Mouse (Mus musculus): Measurements from ENCODE around the gene Olfr656. TPM values are rescaled to one million over a fixed set of nuclear protein-coding genes. Genes with fewer than 3 reads are reported as not detected.

Gene Olfr656
- 0.17 TPM in 1 of 2 replicates, not detected in the other for polyA plus RNA-seq (2014; fragmentation: Nextera tagmentation; extraction: Ambion mirVana)

- Histone ChIP-seq H3K4me3 (ENCODE audit: low read depth, low read length) (no peak within 1 kb of the TSS), H3K27me3 (replicated peaks; ENCODE audit: control insufficient read depth, insufficient read depth, low read length) (no peaks in the 10 kb centered on the region), H3K9ac (ENCODE audit: low read depth, low read length) (no peak within 1 kb of the TSS), H3K27ac (replicated peaks; ENCODE audit: low read depth, low read length) (no peak within 1 kb of the TSS), H3K36me3 (ENCODE audit: control insufficient read depth, insufficient read depth, low read length) (no peaks in the 10 kb centered on the region), H3K9me3 (ENCODE audit: control insufficient read depth, low read length) (no peaks in the 10 kb centered on the region), H3K4me1 (ENCODE audit: control insufficient read depth, insufficient read depth, low read length) (no peaks in the 10 kb centered on the region), H3K4me2 (ENCODE audit: low read depth, low read length) (no peak within 1 kb of the TSS)
- 76% methylated on average over 4 of the region's 4 CpGs for WGBS
- DNase-seq (ENCODE audit: low spot score) (no peak), ATAC-seq (ENCODE audit: low read depth) (no peak)
Measured at GRCm38 (mm10) chr7:104613655-104614054, at the start of gene Olfr656. TSS of gene Olfr656 (plus strand) at chr7:104613955.

- H3K4me1 ChIP-seq (ENCODE audit: control insufficient read depth, insufficient read depth, low read length), result no peaks in the 10 kb centered on the region
- H3K27me3 ChIP-seq (replicated peaks; ENCODE audit: control insufficient read depth, insufficient read depth, low read length), result no peaks in the 10 kb centered on the region
- H3K9ac ChIP-seq (ENCODE audit: low read depth, low read length), result no peak within 1 kb of the TSS
- no peaks in the 10 kb centered on the region for H3K36me3 ChIP-seq (ENCODE audit: control insufficient read depth, insufficient read depth, low read length)
- H3K4me2 ChIP-seq (ENCODE audit: low read depth, low read length), result no peak within 1 kb of the TSS
- H3K4me3 ChIP-seq (ENCODE audit: low read depth, low read length), result no peak within 1 kb of the TSS
- ATAC-seq (ENCODE audit: low read depth), result no peak
- H3K27ac ChIP-seq (replicated peaks; ENCODE audit: low read depth, low read length), result no peak within 1 kb of the TSS
- WGBS, result 72% methylated on average over 2 of the region's 2 CpGs
- H3K9me3 ChIP-seq (ENCODE audit: control insufficient read depth, low read length), result no peaks in the 10 kb centered on the region
- DNase-seq (ENCODE audit: low spot score), result no peak
Measured at GRCm38 (mm10) chr7:104577014-104577413, 36.7 kb upstream of the Olfr656 start, which contains the start of gene Olfr653. TSS of gene Olfr653 (plus strand) at chr7:104577314.

- H3K4me3 ChIP-seq (ENCODE audit: low read depth, low read length), result no peak overlapping the region
- H3K4me1 ChIP-seq (ENCODE audit: control insufficient read depth, insufficient read depth, low read length), result no peaks in the 10 kb centered on the region
- no peak for DNase-seq (ENCODE audit: low spot score)
- no peaks in the 10 kb centered on the region for H3K9me3 ChIP-seq (ENCODE audit: control insufficient read depth, low read length)
- H3K27me3 ChIP-seq (replicated peaks; ENCODE audit: control insufficient read depth, insufficient read depth, low read length), result no peaks in the 10 kb centered on the region
- no peak for ATAC-seq (ENCODE audit: low read depth)
- no peak overlapping the region for H3K4me2 ChIP-seq (ENCODE audit: low read depth, low read length)
- H3K9ac ChIP-seq (ENCODE audit: low read depth, low read length), result no peak overlapping the region
- 85% methylated on average over 4 of the region's 4 CpGs for WGBS
- no peak overlapping the region for H3K27ac ChIP-seq (replicated peaks; ENCODE audit: low read depth, low read length)
- no peaks in the 10 kb centered on the region for H3K36me3 ChIP-seq (ENCODE audit: control insufficient read depth, insufficient read depth, low read length)
Measured at GRCm38 (mm10) chr7:104580846-104581245, 32.9 kb upstream of the Olfr656 start.

GRCm38 (mm10) chr7:104581429-104581828 lies 32.3 kb upstream of the Olfr656 start:
- 81% methylated on average over 4 of the region's 4 CpGs for WGBS
- no peaks in the 10 kb centered on the region for H3K27me3 ChIP-seq (replicated peaks; ENCODE audit: control insufficient read depth, insufficient read depth, low read length)
- no peaks in the 10 kb centered on the region for H3K36me3 ChIP-seq (ENCODE audit: control insufficient read depth, insufficient read depth, low read length)
- no peak overlapping the region for H3K9ac ChIP-seq (ENCODE audit: low read depth, low read length)
- DNase-seq (ENCODE audit: low spot score) (no peak), ATAC-seq (ENCODE audit: low read depth) (no peak)
- H3K4me2 ChIP-seq (ENCODE audit: low read depth, low read length), result no peak overlapping the region
- no peaks in the 10 kb centered on the region for H3K9me3 ChIP-seq (ENCODE audit: control insufficient read depth, low read length)
- H3K4me1 ChIP-seq (ENCODE audit: control insufficient read depth, insufficient read depth, low read length), result no peaks in the 10 kb centered on the region
- H3K4me3 ChIP-seq (ENCODE audit: low read depth, low read length), result no peak overlapping the region
- H3K27ac ChIP-seq (replicated peaks; ENCODE audit: low read depth, low read length), result no peak overlapping the region

GRCm38 (mm10) chr7:104586725-104587124 lies 27.0 kb upstream of the Olfr656 start, which contains the start of gene Olfr654:
TSS of gene Olfr654 (plus strand) at chr7:104587025.
- DNase-seq (ENCODE audit: low spot score), result no peak

GRCm38 (mm10) chr7:104588274-104588673 lies 25.5 kb upstream of the Olfr656 start:
- ATAC-seq (ENCODE audit: low read depth), result no peak
- Histone ChIP-seq H3K4me1 (ENCODE audit: control insufficient read depth, insufficient read depth, low read length) (no peaks in the 10 kb centered on the region), H3K27me3 (replicated peaks; ENCODE audit: control insufficient read depth, insufficient read depth, low read length) (no peaks in the 10 kb centered on the region), H3K4me3 (ENCODE audit: low read depth, low read length) (no peak overlapping the region), H3K4me2 (ENCODE audit: low read depth, low read length) (no peak overlapping the region), H3K36me3 (ENCODE audit: control insufficient read depth, insufficient read depth, low read length) (no peaks in the 10 kb centered on the region), H3K9me3 (ENCODE audit: control insufficient read depth, low read length) (no peaks in the 10 kb centered on the region), H3K9ac (ENCODE audit: low read depth, low read length) (no peak overlapping the region), H3K27ac (replicated peaks; ENCODE audit: low read depth, low read length) (no peak overlapping the region)
- DNase-seq (ENCODE audit: low spot score), result no peak
- 84% methylated on average over 5 of the region's 5 CpGs for WGBS

More at GRCm38 (mm10) chr7:104586725-104587124, 27.0 kb upstream of the Olfr656 start, which contains the start of gene Olfr654:
- Histone ChIP-seq H3K9ac (ENCODE audit: low read depth, low read length) (no peak within 1 kb of the TSS), H3K9me3 (ENCODE audit: control insufficient read depth, low read length) (no peaks in the 10 kb centered on the region), H3K27me3 (replicated peaks; ENCODE audit: control insufficient read depth, insufficient read depth, low read length) (no peaks in the 10 kb centered on the region), H3K4me1 (ENCODE audit: control insufficient read depth, insufficient read depth, low read length) (no peaks in the 10 kb centered on the region), H3K4me2 (ENCODE audit: low read depth, low read length) (no peak within 1 kb of the TSS), H3K27ac (replicated peaks; ENCODE audit: low read depth, low read length) (no peak within 1 kb of the TSS), H3K4me3 (ENCODE audit: low read depth, low read length) (no peak within 1 kb of the TSS), H3K36me3 (ENCODE audit: control insufficient read depth, insufficient read depth, low read length) (no peaks in the 10 kb centered on the region)
- ATAC-seq (ENCODE audit: low read depth), result no peak
- WGBS, result 77% methylated on average over 4 of the region's 4 CpGs

GRCm38 (mm10) chr7:104601679-104602078 lies 12.1 kb upstream of the Olfr656 start, which contains the start of gene Olfr655:
TSS of gene Olfr655 (minus strand) at chr7:104601779.
- H3K4me3 ChIP-seq (ENCODE audit: low read depth, low read length), result no peak within 1 kb of the TSS
- ATAC-seq (ENCODE audit: low read depth), result no peak
- WGBS, result 82% methylated on average over 2 of the region's 2 CpGs
- no peak within 1 kb of the TSS for H3K27ac ChIP-seq (replicated peaks; ENCODE audit: low read depth, low read length)
- no peak within 1 kb of the TSS for H3K4me2 ChIP-seq (ENCODE audit: low read depth, low read length)
- H3K36me3 ChIP-seq (ENCODE audit: control insufficient read depth, insufficient read depth, low read length), result no peaks in the 10 kb centered on the region
- H3K9me3 ChIP-seq (ENCODE audit: control insufficient read depth, low read length), result no peaks in the 10 kb centered on the region
- no peaks in the 10 kb centered on the region for H3K4me1 ChIP-seq (ENCODE audit: control insufficient read depth, insufficient read depth, low read length)
- no peak within 1 kb of the TSS for H3K9ac ChIP-seq (ENCODE audit: low read depth, low read length)
- no peaks in the 10 kb centered on the region for H3K27me3 ChIP-seq (replicated peaks; ENCODE audit: control insufficient read depth, insufficient read depth, low read length)
- peak; percentile 3 for DNase-seq (ENCODE audit: low spot score)

GRCm38 (mm10) chr7:104603173-104603572 lies 10.6 kb upstream of the Olfr656 start:
- Histone ChIP-seq H3K4me3 (ENCODE audit: low read depth, low read length) (no peak overlapping the region), H3K27ac (replicated peaks; ENCODE audit: low read depth, low read length) (no peak overlapping the region), H3K9me3 (ENCODE audit: control insufficient read depth, low read length) (no peaks in the 10 kb centered on the region), H3K9ac (ENCODE audit: low read depth, low read length) (no peak overlapping the region), H3K27me3 (replicated peaks; ENCODE audit: control insufficient read depth, insufficient read depth, low read length) (no peaks in the 10 kb centered on the region), H3K4me1 (ENCODE audit: control insufficient read depth, insufficient read depth, low read length) (no peaks in the 10 kb centered on the region), H3K36me3 (ENCODE audit: control insufficient read depth, insufficient read depth, low read length) (no peaks in the 10 kb centered on the region), H3K4me2 (ENCODE audit: low read depth, low read length) (no peak overlapping the region)
- ATAC-seq (ENCODE audit: low read depth) (no peak), DNase-seq (ENCODE audit: low spot score) (peak; percentile 3)
- WGBS, result 3% methylated on average over 3 of the region's 3 CpGs

- Histone ChIP-seq H3K27ac (replicated peaks; ENCODE audit: low read depth, low read length) (no peak overlapping the region), H3K4me1 (ENCODE audit: control insufficient read depth, insufficient read depth, low read length) (no peaks in the 10 kb centered on the region), H3K9me3 (ENCODE audit: control insufficient read depth, low read length) (no peaks in the 10 kb centered on the region), H3K4me3 (ENCODE audit: low read depth, low read length) (no peak overlapping the region), H3K27me3 (replicated peaks; ENCODE audit: control insufficient read depth, insufficient read depth, low read length) (no peaks in the 10 kb centered on the region), H3K9ac (ENCODE audit: low read depth, low read length) (no peak overlapping the region), H3K36me3 (ENCODE audit: control insufficient read depth, insufficient read depth, low read length) (no peaks in the 10 kb centered on the region), H3K4me2 (ENCODE audit: low read depth, low read length) (no peak overlapping the region)
- ATAC-seq (ENCODE audit: low read depth), result no peak
- DNase-seq (ENCODE audit: low spot score), result no peak
Measured at GRCm38 (mm10) chr7:104604727-104605126, 9.0 kb upstream of the Olfr656 start.
